Mouse (Mus musculus) erythroblast, embryonic 14.5 days (primary cell): Measurements from ENCODE around the gene Dcakd.

ENCODE experiments used
- GATA1 ChIP-seq: IDR thresholded peaks from 2 replicates; pipeline ENCODE4 v1.6.1; 2012; ENCODE audit warnings: low read length, inconsistent platforms, mixed read lengths
- TAL1 ChIP-seq: IDR thresholded peaks from 3 replicates; pipeline ENCODE4 v1.6.1; 2012; ENCODE audit warnings: low read length, inconsistent platforms, mixed read lengths

- TF ChIP-seq GATA1 (no peak), TAL1 (no peak)
Measured at GRCm38 (mm10) chr11:103003210-103003609, 24.9 kb downstream of the Dcakd start.
